Mouse (Mus musculus) limb, embryonic 15.5 days (tissue): ENCODE results near the gene Gabarapl2. TPM values are rescaled to one million over a fixed set of nuclear protein-coding genes. Genes with fewer than 3 reads are reported as not detected.

ENCODE experiments used
- ATAC-seq: fragments of 200-750 bp; cut with Nextera tagmentation; 2 replicates; pipeline ENCODE4 v1.8.0; 2017; ENCODE audit warnings: low read depth, moderate TSS enrichment; ENCODE audit not compliant: insufficient number of reproducible peaks, low FRiP score, low TSS enrichment
- H3K27ac ChIP-seq: fragments of 300-500 bp; sonication (generic); 2 replicates; pipeline ENCODE4 v1.5.1; 2015; ENCODE audit warnings: moderate library complexity, mild to moderate bottlenecking, inconsistent platforms
- H3K27me3 ChIP-seq: fragments of 300-500 bp; sonication (generic); 2 replicates; pipeline ENCODE4 v1.6.1; 2015; ENCODE audit warnings: inconsistent platforms
- H3K36me3 ChIP-seq: fragments of 300-500 bp; sonication (generic); 2 replicates; pipeline ENCODE4 v1.6.1; 2015; ENCODE audit warnings: inconsistent platforms
- H3K4me1 ChIP-seq: fragments of 300-500 bp; sonication (generic); 2 replicates; pipeline ENCODE4 v1.6.1; 2015; ENCODE audit warnings: inconsistent platforms
- H3K4me2 ChIP-seq: fragments of 300-500 bp; sonication (generic); 2 replicates; pipeline ENCODE4 v1.6.1; 2015; ENCODE audit warnings: mild to moderate bottlenecking, inconsistent platforms
- H3K4me3 ChIP-seq: fragments of 300-500 bp; sonication (generic); 2 replicates; pipeline ENCODE4 v1.5.1; 2015; ENCODE audit warnings: mild to moderate bottlenecking, inconsistent platforms
- H3K9ac ChIP-seq: fragments of 300-500 bp; sonication (generic); 2 replicates; pipeline ENCODE4 v1.6.1; 2015; ENCODE audit warnings: inconsistent platforms
- H3K9me3 ChIP-seq: fragments of 300-500 bp; sonication (generic); 2 replicates; pipeline ENCODE4 v1.6.1; 2016; ENCODE audit warnings: inconsistent platforms
- WGBS: fragments of 180-500 bp; shearing (Covaris S2); methylation state at CpG from one replicate; pipeline ENCODE4 v1.1.7; 2015; 5-methylcytosine and 5-hydroxymethylcytosine counted together
- polyA plus RNA-seq: library from polyadenylated mRNA; unstranded; fragments of >200 nt; fragmentation: Nextera tagmentation; extraction: Ambion mirVana; gene quantifications from 2 replicates; pipeline ENCODE4 v1.2.1, GENCODE M21; 2015

The Gabarapl2 gene
- polyA plus RNA-seq, 1 experiment from 2014 or later: 165 TPM

- Histone ChIP-seq H3K9me3 (no peaks in the 10 kb centered on the region), H3K9ac (no peak overlapping the region), H3K27ac (no peak overlapping the region), H3K4me3 (no peak overlapping the region), H3K27me3 (no peaks in the 10 kb centered on the region), H3K4me2 (no peak overlapping the region), H3K36me3 (peaks cover 47% of the 10 kb centered on the region), H3K4me1 (no peaks in the 10 kb centered on the region)
- WGBS: 83% methylated on average over 10 of the region's 10 CpGs
- ATAC-seq: no peak
Observed at GRCm38 (mm10) chr8:111978147-111978546, 37.6 kb downstream of the Gabarapl2 start.

DNA sequence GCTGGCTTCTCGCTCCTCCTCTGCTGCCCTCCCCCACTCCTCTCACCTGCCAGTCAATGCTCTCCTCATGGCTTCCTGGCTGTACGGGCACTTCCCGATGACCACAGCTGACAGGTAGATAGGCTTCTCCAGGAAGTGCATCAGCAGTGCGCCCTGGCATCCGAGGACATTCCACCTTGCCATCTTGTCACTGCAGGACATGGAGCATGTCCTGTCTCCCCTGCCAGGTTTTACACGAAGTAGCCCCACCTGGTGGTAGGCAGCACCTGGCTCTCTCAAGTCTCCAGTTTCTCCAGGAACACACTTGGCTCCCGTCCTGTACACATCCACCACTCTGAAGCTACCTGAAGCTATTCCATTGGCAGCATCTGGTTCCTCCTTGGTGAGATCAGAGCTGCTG lies 41.6 kb downstream of the Gabarapl2 start:
- no peaks in the 10 kb centered on the region for H3K4me1 ChIP-seq
- no peak overlapping the region for H3K27ac ChIP-seq
- H3K9ac ChIP-seq: no peak overlapping the region
- no peaks in the 10 kb centered on the region for H3K9me3 ChIP-seq
- peaks cover 53% of the 10 kb centered on the region for H3K36me3 ChIP-seq
- no peak for ATAC-seq
- H3K27me3 ChIP-seq: no peaks in the 10 kb centered on the region
- H3K4me3 ChIP-seq: no peak overlapping the region
- 76% methylated on average over 7 of the region's 7 CpGs for WGBS
- no peak overlapping the region for H3K4me2 ChIP-seq

GRCm38 (mm10) chr8:111984511-111984910 lies 44.0 kb downstream of the Gabarapl2 start:
- ATAC-seq: no peak
- H3K36me3 ChIP-seq: peaks cover 62% of the 10 kb centered on the region
- H3K27ac ChIP-seq: no peak overlapping the region
- H3K4me2 ChIP-seq: no peak overlapping the region
- H3K4me3 ChIP-seq: no peak overlapping the region
- H3K9ac ChIP-seq: no peak overlapping the region
- H3K9me3 ChIP-seq: no peaks in the 10 kb centered on the region
- no peaks in the 10 kb centered on the region for H3K4me1 ChIP-seq
- WGBS: 80% methylated on average over 10 of the region's 10 CpGs
- no peaks in the 10 kb centered on the region for H3K27me3 ChIP-seq

DNA sequence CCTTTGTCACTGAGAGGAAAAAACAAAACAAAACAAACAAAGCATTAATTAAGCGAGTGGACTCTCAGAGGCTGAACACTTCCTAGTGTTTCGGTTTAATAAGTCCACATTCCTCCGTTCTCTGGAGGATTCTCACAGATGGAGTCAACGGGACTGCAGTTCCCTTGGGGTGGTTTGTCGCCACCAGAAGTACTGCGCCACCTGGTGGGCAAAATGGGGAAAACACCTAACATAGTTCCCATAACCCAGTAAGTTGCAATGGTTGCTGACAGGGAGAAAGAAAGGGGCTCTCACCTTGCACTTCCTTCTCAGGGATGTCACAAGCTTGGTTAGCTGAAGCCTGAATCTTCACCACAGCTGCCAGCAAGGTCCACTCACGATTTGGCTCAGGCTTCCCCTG lies 49.4 kb downstream of the Gabarapl2 start:
- H3K9ac ChIP-seq: no peak overlapping the region
- H3K4me3 ChIP-seq: no peak overlapping the region
- ATAC-seq: no peak
- no peak overlapping the region for H3K4me2 ChIP-seq
- no peaks in the 10 kb centered on the region for H3K9me3 ChIP-seq
- no peak overlapping the region for H3K27ac ChIP-seq
- H3K27me3 ChIP-seq: no peaks in the 10 kb centered on the region
- peaks cover 7% of the 10 kb centered on the region; the same call in 1 of the 2 replicates for H3K4me1 ChIP-seq
- H3K36me3 ChIP-seq: peaks cover 54% of the 10 kb centered on the region
- WGBS: 10% methylated on average over 7 of the region's 7 CpGs

DNA sequence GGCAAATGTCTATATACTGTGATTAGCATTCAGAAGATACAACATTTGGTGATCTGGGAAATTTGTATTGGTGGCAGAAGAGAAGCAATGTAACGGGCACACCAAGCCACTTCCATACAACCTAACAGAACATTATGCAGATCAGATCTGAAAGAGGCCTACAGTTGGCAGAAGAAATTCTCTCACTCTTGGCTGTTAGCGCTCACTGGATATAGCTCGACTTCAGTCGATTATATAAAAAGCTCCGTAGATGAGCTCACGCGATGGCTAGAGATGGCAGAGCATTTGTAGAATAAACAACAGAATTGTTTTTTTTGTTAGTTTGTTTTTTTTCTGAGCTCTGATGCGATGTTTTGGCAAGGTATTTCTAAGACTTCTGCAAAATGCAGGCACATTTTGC lies 50.8 kb downstream of the Gabarapl2 start:
- no peak for ATAC-seq
- Histone ChIP-seq H3K36me3 (peaks cover 54% of the 10 kb centered on the region), H3K27me3 (no peaks in the 10 kb centered on the region), H3K4me3 (peak overlapping the region; percentile 81), H3K9ac (peak overlapping the region; percentile 72; the same call in 1 of the 2 replicates), H3K27ac (no peak overlapping the region), H3K9me3 (no peaks in the 10 kb centered on the region), H3K4me2 (peak overlapping the region; percentile 62), H3K4me1 (peaks cover 7% of the 10 kb centered on the region; the same call in 1 of the 2 replicates)
- 63% methylated on average over 8 of the region's 8 CpGs for WGBS

- Histone ChIP-seq H3K36me3 (peaks cover 60% of the 10 kb centered on the region), H3K4me2 (peak within 1 kb of the TSS; percentile 62), H3K9ac (peak within 1 kb of the TSS; percentile 72), H3K4me3 (peak within 1 kb of the TSS; percentile 81), H3K9me3 (no peaks in the 10 kb centered on the region), H3K27ac (no peak within 1 kb of the TSS), H3K4me1 (peaks cover 7% of the 10 kb centered on the region; the same call in 1 of the 2 replicates), H3K27me3 (no peaks in the 10 kb centered on the region)
- peak; percentile 89 for ATAC-seq
- 4% methylated on average over 33 of the region's 33 CpGs for WGBS
Observed at GRCm38 (mm10) chr8:111992013-111992702, 51.7 kb downstream of the Gabarapl2 start, which contains the start of gene Adat1. Gene Adat1 (minus strand): TSS chr8:111992302.

DNA sequence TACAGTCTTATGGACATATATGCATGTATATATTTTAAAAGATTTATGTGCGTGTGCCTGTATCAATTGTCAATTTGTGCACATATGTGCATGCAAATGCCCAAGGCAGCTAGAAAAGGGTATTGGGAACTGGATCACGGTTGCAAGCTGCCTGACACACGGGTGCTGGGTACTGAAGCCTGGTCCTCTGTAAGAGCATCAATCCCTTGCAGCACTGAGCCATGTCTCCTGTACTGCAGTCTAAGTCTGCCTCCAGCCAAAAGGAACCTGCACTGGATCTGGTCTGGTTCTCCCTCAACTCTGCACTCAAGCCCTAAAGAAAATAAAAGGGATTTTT lies 52.2 kb downstream of the Gabarapl2 start:
- Histone ChIP-seq H3K4me1 (peaks cover 7% of the 10 kb centered on the region; the same call in 1 of the 2 replicates), H3K36me3 (peaks cover 62% of the 10 kb centered on the region), H3K4me3 (peak overlapping the region; percentile 81; the same call in 1 of the 2 replicates), H3K9ac (no peak overlapping the region), H3K27me3 (no peaks in the 10 kb centered on the region), H3K4me2 (no peak overlapping the region; the same call in 1 of the 2 replicates), H3K27ac (no peak overlapping the region), H3K9me3 (no peaks in the 10 kb centered on the region)
- ATAC-seq: no peak
- WGBS: 71% methylated on average over 3 of the region's 3 CpGs

Other genes with a start within 250 kb of the Gabarapl2 start
- 0.28 and 1.6 TPM in 2 replicates for gene Ctrb1, start 249.7 kb upstream of the Gabarapl2 start, polyA plus RNA-seq
- gene Bcar1, start 196.9 kb upstream of the Gabarapl2 start, polyA plus RNA-seq: 35.3 and 35.4 TPM in 2 replicates
- gene Cfdp1, start 86.4 kb upstream of the Gabarapl2 start, polyA plus RNA-seq: 225 and 232 TPM in 2 replicates
- 6.9 and 8.0 TPM in 2 replicates for gene Tmem170, start 64.0 kb upstream of the Gabarapl2 start, polyA plus RNA-seq
- gene Chst5, start 30.3 kb upstream of the Gabarapl2 start, polyA plus RNA-seq: 16.3 and 18.5 TPM in 2 replicates
- 16.3 and 16.4 TPM in 2 replicates for gene Tmem231, start 6.8 kb upstream of the Gabarapl2 start, polyA plus RNA-seq
- 8.1 and 9.4 TPM in 2 replicates for gene Adat1, start 51.6 kb downstream of the Gabarapl2 start, polyA plus RNA-seq
- 172 and 178 TPM in 2 replicates for gene Kars, start 70.6 kb downstream of the Gabarapl2 start, polyA plus RNA-seq
- gene Terf2ip, start 70.7 kb downstream of the Gabarapl2 start, polyA plus RNA-seq: 22.7 and 23.2 TPM in 2 replicates
- gene Gm6793, start 74.3 kb downstream of the Gabarapl2 start, polyA plus RNA-seq: 0.43 and 0.47 TPM in 2 replicates